Mouse (Mus musculus): ENCODE measurements at regions not wholly inside any gene's neighbourhood (a gene's known extent, or its start where the extent isn't known, plus 50 kb on each side); places are given as distances from the start of the nearest gene placed in this dataset.

GRCm38 (mm10) chr8:18106827-18107226 lies 871.2 kb downstream of the Defb40 start:
- Histone ChIP-seq H3K27ac (replicated peaks) (no peak overlapping the region), H3K9me3 (ENCODE audit: control insufficient read depth, low read length) (no peaks in the 10 kb centered on the region), H3K4me3 (ENCODE audit: low read depth, low read length) (no peak overlapping the region), H3K4me2 (replicated peaks; ENCODE audit: low read depth) (no peak overlapping the region), H3K9ac (ENCODE audit: low read length) (no peak overlapping the region), H3K36me3 (ENCODE audit: control insufficient read depth, insufficient read depth, low read length) (no peaks in the 10 kb centered on the region), H3K27me3 (ENCODE audit: control insufficient read depth, insufficient read depth, low read length) (no peaks in the 10 kb centered on the region), H3K4me1 (replicated peaks; ENCODE audit: control insufficient read depth, insufficient read depth) (no peaks in the 10 kb centered on the region)
- 40% methylated on average over 2 of the region's 2 CpGs for WGBS
- ATAC-seq (ENCODE audit: low FRiP score, low TSS enrichment) = no peak
- TF ChIP-seq CTCF (IDR thresholded peaks at IDR 0.05; ENCODE audit: low read depth) (no peak), EP300 (optimal IDR thresholded peaks at IDR 0.05) (no peak)
- DNase-seq (ENCODE audit: low spot score) = no peak

- DNase-seq (ENCODE audit: low spot score) (no peak), ATAC-seq (ENCODE audit: low FRiP score, low TSS enrichment) (no peak)
- Histone ChIP-seq H3K4me3 (ENCODE audit: low read depth, low read length) (no peak overlapping the region), H3K9me3 (ENCODE audit: control insufficient read depth, low read length) (no peaks in the 10 kb centered on the region), H3K9ac (ENCODE audit: low read length) (no peak overlapping the region), H3K27ac (replicated peaks) (no peak overlapping the region), H3K4me1 (replicated peaks; ENCODE audit: control insufficient read depth, insufficient read depth) (no peaks in the 10 kb centered on the region), H3K27me3 (ENCODE audit: control insufficient read depth, insufficient read depth, low read length) (no peaks in the 10 kb centered on the region), H3K4me2 (replicated peaks; ENCODE audit: low read depth) (no peak overlapping the region), H3K36me3 (ENCODE audit: control insufficient read depth, insufficient read depth, low read length) (no peaks in the 10 kb centered on the region)
- WGBS = 68% methylated on average over 3 of the region's 3 CpGs
- TF ChIP-seq CTCF (IDR thresholded peaks at IDR 0.05; ENCODE audit: low read depth) = no peak
- TF ChIP-seq EP300 (optimal IDR thresholded peaks at IDR 0.05) = no peak
Measured at GRCm38 (mm10) chr8:18065456-18065855, 912.6 kb downstream of the Defb40 start.

- ATAC-seq (ENCODE audit: low FRiP score, low TSS enrichment) = no peak
- no peak for DNase-seq (ENCODE audit: low spot score)
- H3K27ac ChIP-seq (replicated peaks) = no peak overlapping the region
- no peaks in the 10 kb centered on the region for H3K4me1 ChIP-seq (replicated peaks; ENCODE audit: control insufficient read depth, insufficient read depth)
- no peaks in the 10 kb centered on the region for H3K9me3 ChIP-seq (ENCODE audit: control insufficient read depth, low read length)
- no peaks in the 10 kb centered on the region for H3K36me3 ChIP-seq (ENCODE audit: control insufficient read depth, insufficient read depth, low read length)
- no peak overlapping the region for H3K4me3 ChIP-seq (ENCODE audit: low read depth, low read length)
- H3K9ac ChIP-seq (ENCODE audit: low read length) = no peak overlapping the region
- TF ChIP-seq EP300 (optimal IDR thresholded peaks at IDR 0.05) (no peak), CTCF (IDR thresholded peaks at IDR 0.05; ENCODE audit: low read depth) (no peak)
- no peaks in the 10 kb centered on the region for H3K27me3 ChIP-seq (ENCODE audit: control insufficient read depth, insufficient read depth, low read length)
- WGBS = 61% methylated on average over 2 of the region's 2 CpGs
- no peak overlapping the region for H3K4me2 ChIP-seq (replicated peaks; ENCODE audit: low read depth)
Measured at GRCm38 (mm10) chr8:18059526-18059925, 918.5 kb downstream of the Defb40 start.

GRCm38 (mm10) chr8:18021196-18021595 lies 956.9 kb downstream of the Defb40 start:
- WGBS = 62% methylated on average over 2 of the region's 2 CpGs
- Histone ChIP-seq H3K4me3 (ENCODE audit: low read depth, low read length) (no peak overlapping the region), H3K9ac (ENCODE audit: low read length) (no peak overlapping the region), H3K4me1 (replicated peaks; ENCODE audit: control insufficient read depth, insufficient read depth) (no peaks in the 10 kb centered on the region), H3K9me3 (ENCODE audit: control insufficient read depth, low read length) (no peaks in the 10 kb centered on the region), H3K27ac (replicated peaks) (no peak overlapping the region), H3K36me3 (ENCODE audit: control insufficient read depth, insufficient read depth, low read length) (no peaks in the 10 kb centered on the region), H3K27me3 (ENCODE audit: control insufficient read depth, insufficient read depth, low read length) (no peaks in the 10 kb centered on the region), H3K4me2 (replicated peaks; ENCODE audit: low read depth) (no peak overlapping the region)
- TF ChIP-seq EP300 (optimal IDR thresholded peaks at IDR 0.05) (no peak), CTCF (IDR thresholded peaks at IDR 0.05; ENCODE audit: low read depth) (no peak)
- ATAC-seq (ENCODE audit: low FRiP score, low TSS enrichment) (no peak), DNase-seq (ENCODE audit: low spot score) (no peak)

GRCm38 (mm10) chr8:18007567-18007966 lies 970.5 kb downstream of the Defb40 start:
- ATAC-seq (ENCODE audit: low FRiP score, low TSS enrichment) = no peak
- H3K36me3 ChIP-seq (ENCODE audit: control insufficient read depth, insufficient read depth, low read length) = no peaks in the 10 kb centered on the region
- TF ChIP-seq EP300 (optimal IDR thresholded peaks at IDR 0.05) (no peak), CTCF (IDR thresholded peaks at IDR 0.05; ENCODE audit: low read depth) (no peak)
- no peaks in the 10 kb centered on the region for H3K4me1 ChIP-seq (replicated peaks; ENCODE audit: control insufficient read depth, insufficient read depth)
- WGBS = 69% methylated on average over 4 of the region's 4 CpGs
- H3K9me3 ChIP-seq (ENCODE audit: control insufficient read depth, low read length) = no peaks in the 10 kb centered on the region
- no peak for DNase-seq (ENCODE audit: low spot score)
- no peak overlapping the region for H3K4me2 ChIP-seq (replicated peaks; ENCODE audit: low read depth)
- H3K27ac ChIP-seq (replicated peaks) = no peak overlapping the region
- no peak overlapping the region for H3K9ac ChIP-seq (ENCODE audit: low read length)
- H3K27me3 ChIP-seq (ENCODE audit: control insufficient read depth, insufficient read depth, low read length) = no peaks in the 10 kb centered on the region
- H3K4me3 ChIP-seq (ENCODE audit: low read depth, low read length) = no peak overlapping the region

GRCm38 (mm10) chr8:18005660-18006059 lies 972.4 kb downstream of the Defb40 start:
- no peaks in the 10 kb centered on the region for H3K9me3 ChIP-seq (ENCODE audit: control insufficient read depth, low read length)
- H3K36me3 ChIP-seq (ENCODE audit: control insufficient read depth, insufficient read depth, low read length) = no peaks in the 10 kb centered on the region
- TF ChIP-seq CTCF (IDR thresholded peaks at IDR 0.05; ENCODE audit: low read depth) (no peak), EP300 (optimal IDR thresholded peaks at IDR 0.05) (no peak)
- H3K27me3 ChIP-seq (ENCODE audit: control insufficient read depth, insufficient read depth, low read length) = no peaks in the 10 kb centered on the region
- no peak for ATAC-seq (ENCODE audit: low FRiP score, low TSS enrichment)
- H3K4me3 ChIP-seq (ENCODE audit: low read depth, low read length) = no peak overlapping the region
- no peak for DNase-seq (ENCODE audit: low spot score)
- 79% methylated on average over 2 of the region's 2 CpGs for WGBS
- H3K4me2 ChIP-seq (replicated peaks; ENCODE audit: low read depth) = no peak overlapping the region
- no peak overlapping the region for H3K27ac ChIP-seq (replicated peaks)
- H3K4me1 ChIP-seq (replicated peaks; ENCODE audit: control insufficient read depth, insufficient read depth) = no peaks in the 10 kb centered on the region
- H3K9ac ChIP-seq (ENCODE audit: low read length) = no peak overlapping the region

All from stomach, postnatal 0 days (tissue).